Mouse (Mus musculus) cerebellum, postnatal 36 days (tissue): ENCODE results near the gene Kctd19.

ENCODE experiments used
- DNase-seq, 2 experiments: peaks; one replicate each; pipeline ENCODE4 v3.0.0; 2021 to 2022; ENCODE audit warnings: mixed read lengths in 2 of 2

Kctd19 gene

GRCm38 (mm10) chr8:105355179-105356024 is 57.9 kb downstream of the Kctd19 start:
- no peak for DNase-seq

DNA sequence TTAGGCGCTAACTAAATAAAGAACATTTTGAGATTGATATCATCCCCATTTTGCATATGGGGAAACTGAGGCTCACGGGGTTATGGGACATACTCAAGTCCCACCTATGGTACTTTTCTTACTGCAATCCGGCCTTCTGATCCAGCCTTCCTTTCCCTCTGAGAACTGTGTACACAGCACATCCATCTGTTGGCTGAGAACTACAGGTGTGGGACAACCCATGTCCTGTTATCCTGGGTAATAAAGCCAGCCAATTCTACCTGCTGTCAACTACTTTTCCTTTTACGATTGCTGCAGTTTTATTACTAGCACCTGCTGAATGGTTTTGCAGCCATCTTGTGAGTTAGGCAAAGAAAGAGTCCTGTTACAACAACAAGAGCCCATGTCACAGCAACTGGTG is 58.8 kb downstream of the Kctd19 start:
- DNase-seq, result no peak

DNA sequence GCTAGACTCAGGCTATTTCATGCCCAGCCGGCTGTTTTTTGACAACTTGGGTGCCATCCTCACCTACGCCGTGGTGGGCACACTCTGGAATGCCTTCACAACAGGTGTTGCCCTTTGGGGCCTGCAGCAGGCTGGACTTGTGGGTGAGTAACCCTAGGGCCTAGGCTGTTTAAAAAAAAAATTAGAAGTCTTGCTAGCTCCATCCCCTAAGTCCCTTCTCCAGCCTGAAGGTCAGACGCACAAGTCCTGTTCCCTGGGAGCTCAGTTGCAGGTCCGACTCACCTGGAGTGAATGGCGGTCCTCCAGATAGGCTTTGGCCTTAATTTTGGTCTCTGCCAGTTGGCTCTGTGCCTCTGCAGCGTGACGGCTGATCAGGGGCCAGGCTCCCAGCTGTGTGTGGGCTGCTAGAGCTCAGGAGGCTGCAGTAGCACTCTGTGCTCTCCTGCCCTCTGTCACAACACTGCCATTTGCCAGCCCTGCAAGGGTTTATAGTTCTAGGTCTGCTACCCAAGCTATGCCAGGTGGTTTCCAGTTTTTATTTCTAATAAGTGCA is 59.6 kb downstream of the Kctd19 start:
- DNase-seq, result peak; percentile 62 to 67

- peak in 1 of 2 experiments; percentile 34 for DNase-seq
Observed at GRCm38 (mm10) chr8:105350186-105350585, 63.1 kb downstream of the Kctd19 start.

DNA sequence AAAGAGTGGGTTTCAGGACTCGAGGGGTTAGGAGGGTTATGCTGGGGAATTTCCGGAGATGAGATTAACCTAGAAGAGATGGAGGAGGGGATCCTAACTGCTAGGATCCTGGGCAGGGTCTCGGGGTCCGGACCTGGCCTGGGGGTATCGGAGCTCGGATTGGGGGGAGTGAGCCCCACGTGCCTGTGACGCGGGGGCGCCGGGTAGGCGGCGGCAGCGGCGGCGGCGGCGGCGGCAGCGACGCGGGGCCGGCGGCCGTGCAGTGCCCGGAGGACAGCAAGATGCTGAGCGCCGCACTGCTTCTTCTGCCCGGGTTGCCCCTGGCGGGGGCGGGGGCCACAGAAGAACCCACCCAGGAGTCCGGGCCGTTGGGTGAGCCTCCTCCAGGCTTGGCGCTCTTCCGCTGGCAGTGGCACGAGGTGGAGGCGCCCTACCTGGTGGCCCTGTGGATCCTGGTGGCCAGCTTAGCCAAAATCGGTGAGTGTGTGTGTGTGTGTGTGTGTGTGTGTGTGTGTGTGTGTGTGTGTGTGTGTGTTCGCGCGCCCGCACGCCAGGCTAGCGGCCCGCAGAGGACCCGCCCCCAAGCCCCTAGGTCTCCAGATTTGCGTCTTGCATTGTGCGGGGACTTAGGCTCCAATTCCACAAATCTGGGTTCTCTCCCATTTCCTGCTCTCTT is 64.1 kb downstream of the Kctd19 start:
- peak; percentile 54 to 65 for DNase-seq

DNA sequence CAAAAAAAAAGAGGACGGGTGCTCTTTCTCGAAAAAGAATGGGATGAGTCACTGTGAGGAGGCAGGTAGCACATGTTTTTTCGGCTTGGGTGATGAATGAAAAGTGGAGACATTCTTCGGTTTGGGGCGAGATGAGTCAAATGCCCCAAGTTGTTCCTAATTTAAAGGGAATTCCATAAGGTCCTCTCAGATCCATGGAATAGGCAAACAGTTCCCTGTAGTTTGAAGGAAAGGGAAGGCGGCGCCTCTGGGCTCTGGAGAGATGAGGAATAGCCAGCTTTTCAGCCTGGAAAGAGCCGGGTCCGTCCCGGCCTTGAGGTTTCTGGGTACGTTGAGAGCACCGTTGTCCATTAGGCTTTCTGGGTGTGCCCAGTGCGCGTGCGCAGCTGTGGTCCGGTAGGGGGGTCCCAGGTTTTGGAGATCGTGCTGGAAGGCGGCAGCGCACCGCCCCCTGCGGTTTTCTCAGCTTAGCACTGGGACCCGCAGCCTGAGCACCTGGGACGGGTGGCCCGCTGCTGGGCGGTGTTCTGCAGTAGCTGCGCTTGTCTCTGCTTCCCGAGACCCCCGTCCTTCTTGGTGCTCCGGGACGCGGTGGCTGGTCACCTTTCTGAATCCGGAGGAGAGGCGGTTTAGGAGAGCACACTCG is 64.7 kb downstream of the Kctd19 start, which contains the start of gene Slc9a5:
Slc9a5 (plus strand) TSS at position 394 of the 646 bp plus-strand sequence.
- peak; percentile 67 to 68 for DNase-seq

GRCm38 (mm10) chr8:105347428-105348221 is 65.7 kb downstream of the Kctd19 start, which contains the start of gene Fhod1:
TSS of gene Fhod1 (minus strand) at chr8:105347953.
- peak; percentile 89 to 91 for DNase-seq

- no peak for DNase-seq
Observed at GRCm38 (mm10) chr8:105346611-105347427, 66.5 kb downstream of the Kctd19 start.

- no peak for DNase-seq
Observed at GRCm38 (mm10) chr8:105345061-105345975, 68.0 kb downstream of the Kctd19 start.

- DNase-seq, result no peak
Observed at GRCm38 (mm10) chr8:105343791-105344574, 69.3 kb downstream of the Kctd19 start.

DNA sequence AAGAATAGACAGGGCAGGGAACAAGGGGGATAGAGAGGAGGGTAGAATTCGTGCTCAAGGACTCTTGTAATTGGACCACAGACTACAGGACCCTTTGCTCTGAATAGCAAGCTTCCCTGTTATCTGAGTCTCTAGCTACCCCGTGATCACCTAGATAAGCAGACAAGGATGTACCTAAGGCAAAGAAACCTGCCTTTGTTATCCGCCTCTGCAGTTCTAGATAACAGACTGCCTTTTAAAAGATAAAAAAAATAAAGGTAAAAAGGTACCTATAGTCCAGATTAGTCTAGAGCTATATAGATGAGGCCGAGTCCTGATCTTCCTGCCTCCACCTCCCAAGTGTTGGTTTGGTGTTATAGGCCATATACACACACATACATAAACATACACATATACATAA is 70.5 kb downstream of the Kctd19 start:
- DNase-seq, result no peak

DNA sequence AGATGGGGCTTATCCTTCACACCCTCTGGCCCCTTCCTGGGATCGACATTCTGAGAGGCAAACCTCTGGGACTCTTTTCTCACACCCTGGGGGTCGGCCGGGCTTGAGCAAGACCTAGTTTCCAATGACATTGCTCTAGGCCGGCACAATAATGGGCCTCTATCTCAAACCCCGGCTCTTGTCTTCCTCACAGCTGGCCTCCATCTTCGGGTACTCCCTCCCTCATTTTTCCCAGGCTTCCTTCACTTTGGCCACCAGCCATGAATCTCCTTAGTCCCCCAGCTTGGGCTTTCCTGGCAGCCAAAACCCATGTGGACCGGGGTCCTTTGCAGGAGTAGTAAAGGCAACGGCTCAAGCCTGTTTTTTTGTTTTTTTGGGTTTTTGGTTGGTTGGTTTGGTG is 71.9 kb downstream of the Kctd19 start:
- no peak for DNase-seq

- DNase-seq, result no peak
Observed at GRCm38 (mm10) chr8:105339886-105340635, 73.2 kb downstream of the Kctd19 start.

DNA sequence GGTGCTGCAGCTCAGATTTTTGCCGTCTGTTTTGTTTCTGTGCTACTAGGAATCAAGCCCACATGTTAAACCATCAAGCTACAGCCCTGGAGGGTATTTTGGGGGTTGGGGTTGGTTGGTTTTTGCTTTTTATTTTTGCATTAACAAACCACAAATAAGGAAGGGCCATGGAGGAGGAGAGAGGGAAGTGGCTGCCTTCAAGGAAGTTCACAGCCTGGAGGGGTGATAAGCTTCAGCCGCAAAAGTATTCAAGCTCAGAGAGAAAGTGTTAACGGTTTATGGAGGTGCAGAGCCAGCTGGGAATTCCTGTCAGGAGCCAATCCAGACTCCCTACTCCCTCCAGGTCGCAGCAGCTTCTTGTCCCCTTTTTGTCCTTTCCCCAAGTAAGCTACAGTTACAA is 74.3 kb downstream of the Kctd19 start:
- DNase-seq, result no peak

GRCm38 (mm10) chr8:105336373-105337130 is 76.8 kb downstream of the Kctd19 start:
- no peak for DNase-seq
